Mouse (Mus musculus): ENCODE data around the gene Acsf3.

The Acsf3 gene

GRCm38 (mm10) chr8:122852546-122852905 lies 77.2 kb downstream of the Acsf3 start:
- no peak for DNase-seq

GRCm38 (mm10) chr8:122853340-122853771 lies 78.1 kb downstream of the Acsf3 start:
- DNase-seq = no peak

GRCm38 (mm10) chr8:122854388-122854787 lies 79.1 kb downstream of the Acsf3 start:
- no peak for DNase-seq

- no peak for DNase-seq
Observed at GRCm38 (mm10) chr8:122855123-122855522, 79.8 kb downstream of the Acsf3 start.

- DNase-seq = no peak
Observed at GRCm38 (mm10) chr8:122856288-122856687, 81.0 kb downstream of the Acsf3 start.

GRCm38 (mm10) chr8:122859843-122860242 lies 84.6 kb downstream of the Acsf3 start:
- DNase-seq = no peak

- DNase-seq = no peak
Observed at GRCm38 (mm10) chr8:122864719-122865129, 89.4 kb downstream of the Acsf3 start.

- DNase-seq = peak; percentile 64
Observed at GRCm38 (mm10) chr8:122865441-122865840, 90.2 kb downstream of the Acsf3 start.

- no peak for DNase-seq
Observed at GRCm38 (mm10) chr8:122866231-122866630, 90.9 kb downstream of the Acsf3 start.
